13 mouse cellular contexts compared by ENCODE assay signal in genomic region chr19:40307550-40307949, GRCm38 (mm10). TPM values are rescaled to one million over a fixed set of nuclear protein-coding genes. Genes with fewer than 3 reads are reported as not detected.
A peak's percentile ranks its signal among the peaks of the same experiment; 100 is the strongest.
DNase-seq lines count a peak whose midpoint lies in the region; ATAC-seq and TF ChIP-seq lines count a peak whose summit lies in the region.
"Had no signal": no experiment of that assay in that cellular context is flagged by ENCODE, and none has a peak within 500 bp of the region (broad histone marks: within the 10 kb centered on the region; RNA-seq: fewer than 3 reads in every experiment).

No protein-coding gene starts in this region.

- no peak for ATAC-seq in forebrain, embryonic 16.5 days
- ATAC-seq in hindbrain, embryonic 11.5 days (ENCODE audit: low FRiP score) = no peak
- ATAC-seq: hindbrain, embryonic 16.5 days had no signal

- no peaks in the 10 kb centered on the region for H3K27me3 ChIP-seq in forebrain, embryonic 16.5 days (replicated peaks; ENCODE audit: control insufficient read depth, insufficient read depth, low read length)
- no peaks in the 10 kb centered on the region for H3K27me3 ChIP-seq in hindbrain, embryonic 11.5 days (ENCODE audit: control insufficient read depth, insufficient read depth, low read length)
- H3K27me3 ChIP-seq: embryonic facial prominence, embryonic 12.5 days had no signal

- H3K4me1 ChIP-seq in forebrain, embryonic 16.5 days (replicated peaks; ENCODE audit: control insufficient read depth, insufficient read depth, low read length) = no peaks in the 10 kb centered on the region
- no peaks in the 10 kb centered on the region for H3K4me1 ChIP-seq in hindbrain, embryonic 11.5 days (replicated peaks; ENCODE audit: control insufficient read depth, insufficient read depth, low read length)

- H3K27ac ChIP-seq in left cerebral cortex, adult 2 months = peak overlapping the region; percentile 53
- no peak overlapping the region for H3K27ac ChIP-seq in forebrain, embryonic 16.5 days (ENCODE audit: low read length)
- no peak overlapping the region for H3K27ac ChIP-seq in hindbrain, embryonic 11.5 days (ENCODE audit: low read depth, low read length)
- H3K27ac ChIP-seq: embryonic facial prominence, embryonic 12.5 days; liver, embryonic 14.5 days had no signal

- DNase-seq in left cerebral cortex, adult 2 months (ENCODE audit: extremely low spot score in 1 of 2, low spot score in 2 of 2) = no peak
- no peak for DNase-seq in left cerebral cortex, adult 9 months (ENCODE audit: low spot score in 2 of 2)
- peak; percentile 88 for DNase-seq in brain, adult 2 months (ENCODE audit: low read depth, low spot score)
- DNase-seq in heart, adult 9 months (ENCODE audit: low spot score in 2 of 2) = peak; percentile 76 to 92
- DNase-seq in skeletal muscle tissue, adult 2 months (ENCODE audit: low read depth, low spot score) = peak; percentile 62
- DNase-seq in left cerebral cortex, adult 18-20 months (ENCODE audit: low spot score in 2 of 2) = no peak
- DNase-seq in hindbrain, embryonic 11.5 days (ENCODE audit: low spot score) = no peak
- DNase-seq: spleen, adult 18-20 months had no signal

- WGBS in forebrain, embryonic 16.5 days = 91% methylated on average over 7 of the region's 7 CpGs
- 88% methylated on average over 7 of the region's 7 CpGs for WGBS in hindbrain, embryonic 11.5 days

- H3K36me3 ChIP-seq in forebrain, embryonic 16.5 days (ENCODE audit: control insufficient read depth, insufficient read depth) = peaks cover 18% of the 10 kb centered on the region
- no peaks in the 10 kb centered on the region for H3K36me3 ChIP-seq in hindbrain, embryonic 11.5 days (ENCODE audit: control insufficient read depth, insufficient read depth, low read length)

- no peaks in the 10 kb centered on the region for H3K9me3 ChIP-seq in forebrain, embryonic 16.5 days (ENCODE audit: control insufficient read depth, low read length)
- H3K9me3 ChIP-seq in hindbrain, embryonic 11.5 days (ENCODE audit: control insufficient read depth, low read length) = no peaks in the 10 kb centered on the region
- H3K9me3 ChIP-seq: embryonic facial prominence, embryonic 12.5 days had no signal

- no peak overlapping the region for H3K9ac ChIP-seq in forebrain, embryonic 16.5 days (replicated peaks; ENCODE audit: low read depth, low read length)
- H3K9ac ChIP-seq in hindbrain, embryonic 11.5 days (ENCODE audit: low read depth, low read length) = no peak overlapping the region
- H3K9ac ChIP-seq: embryonic facial prominence, embryonic 12.5 days; liver, embryonic 14.5 days had no signal

- no peak overlapping the region for H3K4me3 ChIP-seq in left cerebral cortex, adult 2 months
- no peak overlapping the region for H3K4me3 ChIP-seq in forebrain, embryonic 16.5 days (replicated peaks; ENCODE audit: low read length)
- H3K4me3 ChIP-seq in hindbrain, embryonic 11.5 days (ENCODE audit: low read depth, low read length) = no peak overlapping the region
- H3K4me3 ChIP-seq: embryonic facial prominence, embryonic 12.5 days had no signal

- intact Hi-C loops in left cerebral cortex, adult 2 months (cut with DNase I) = no loop called here

- no peak for TF ChIP-seq CTCF in left cerebral cortex, adult 2 months (IDR thresholded peaks at IDR 0.05)

- H3K4me2 ChIP-seq in forebrain, embryonic 16.5 days (ENCODE audit: low read length) = no peak overlapping the region
- H3K4me2 ChIP-seq in hindbrain, embryonic 11.5 days (replicated peaks; ENCODE audit: low read depth, low read length) = no peak overlapping the region
- H3K4me2 ChIP-seq: embryonic facial prominence, embryonic 12.5 days; midbrain, embryonic 11.5 days had no signal

RNA-seq across cellular contexts. Expression of gene Pdlim1, which starts 35.9 kb away (rescaled TPM):
- 10 to 100 TPM; 16.7 to 20.1 TPM for total RNA-seq in left cerebral cortex, adult 2 months (2021)
- total RNA-seq in left cerebral cortex, adult 18-20 months (2021) = 10 to 100 TPM; 22.7 to 25.0 TPM
- polyA plus RNA-seq in forebrain, embryonic 16.5 days (2015; fragmentation: Nextera tagmentation; extraction: Ambion mirVana) = 12.5 and 18.3 TPM in 2 replicates
- polyA plus RNA-seq in hindbrain, embryonic 11.5 days (2014; fragmentation: Nextera tagmentation; extraction: Ambion mirVana) = 94.6 and 106 TPM in 2 replicates

Comparison
In these comparisons a context has a peak if more than half of its experiments do, and no peak if none do; other contexts are left out.
1. DNase-seq: peak in brain, adult 2 months (single experiment), heart, adult 9 months (2 of 2) and skeletal muscle tissue, adult 2 months (single experiment); none in left cerebral cortex, adult 2 months (0 of 2), left cerebral cortex, adult 9 months (0 of 2), left cerebral cortex, adult 18-20 months (0 of 2) and hindbrain, embryonic 11.5 days (single experiment).